Mouse (Mus musculus) cerebellum, postnatal 14 days (tissue): ENCODE results near the gene Etv1.
A peak's percentile ranks its signal among the peaks of the same experiment; 100 is the strongest.

Experiments used
- DNase-seq, 2 experiments: peaks; one replicate each; pipeline ENCODE4 v3.0.0; 2021; ENCODE audit warnings: mixed read lengths in 2 of 2

Etv1 gene

DNA sequence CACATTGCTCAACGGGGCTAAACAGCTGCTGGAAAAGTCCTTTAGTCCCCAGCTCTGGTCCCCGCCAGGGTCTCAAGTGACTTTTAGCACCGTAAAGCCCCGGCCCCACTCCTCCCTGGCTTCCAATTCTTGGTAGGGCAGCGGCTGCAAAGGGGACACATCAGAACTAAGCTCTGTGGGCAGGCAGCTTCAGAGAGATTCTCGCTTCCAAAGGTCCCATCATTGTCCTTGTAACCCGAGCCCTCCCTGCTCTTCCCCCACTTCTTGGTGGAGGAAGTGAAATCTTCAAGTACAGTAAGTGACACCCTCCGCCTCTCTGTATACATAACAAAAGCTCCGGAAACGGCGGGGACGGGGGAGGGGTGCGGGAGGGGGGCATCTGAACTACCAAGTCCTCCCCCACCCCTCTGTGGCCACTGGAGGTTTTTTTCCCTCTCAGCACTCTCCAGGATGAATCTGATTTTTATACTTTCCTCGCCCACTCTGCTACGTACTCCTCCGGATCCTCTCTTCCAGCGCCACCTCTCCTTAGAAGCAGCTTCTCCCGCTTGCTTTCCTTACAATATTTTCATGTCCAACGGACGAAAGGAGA is at the start of gene Etv1:
Etv1 (plus strand) TSS at position 195 of the 592 bp plus-strand sequence.
- DNase-seq: peak; percentile 46 to 59

DNA sequence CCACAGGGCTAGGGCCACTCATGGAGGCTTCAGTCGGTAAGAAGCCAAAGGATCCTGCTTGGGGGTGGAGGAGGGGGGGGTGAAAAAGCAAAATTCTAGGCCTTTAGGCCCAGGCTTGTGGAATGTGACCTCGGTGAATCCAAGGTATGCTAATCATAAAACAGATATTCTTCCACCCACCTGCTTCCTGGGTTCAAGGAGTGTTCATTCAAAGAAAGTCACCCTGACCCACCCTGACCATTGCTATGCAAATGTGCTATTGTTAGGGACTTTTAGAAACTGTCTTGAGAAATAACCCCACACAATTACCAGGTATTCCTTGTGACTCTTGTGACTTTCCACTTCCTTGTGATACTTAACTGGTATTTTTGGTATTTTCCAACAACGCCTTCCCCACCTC is 49.5 kb upstream of the Etv1 start:
- no peak for DNase-seq

DNA sequence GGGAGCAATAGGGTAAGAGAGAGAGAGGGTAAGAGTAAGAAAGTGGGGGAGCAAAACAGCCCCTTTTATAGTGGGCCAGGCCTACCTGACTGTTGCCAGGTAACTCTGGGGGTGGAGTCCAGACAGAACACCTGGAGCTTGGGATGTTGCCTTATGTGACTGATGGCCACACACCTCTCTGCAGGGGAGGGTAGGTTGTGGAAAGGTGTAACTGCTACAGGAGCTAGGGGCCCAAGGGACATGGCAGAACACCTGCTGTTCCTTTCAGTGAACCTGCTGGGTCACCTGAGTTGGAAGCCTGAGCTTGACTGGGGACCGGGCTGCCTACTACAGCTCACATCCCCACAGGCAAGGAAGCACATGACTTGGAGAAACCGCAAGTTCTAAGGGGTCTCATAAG is 48.4 kb upstream of the Etv1 start:
- no peak for DNase-seq

DNA sequence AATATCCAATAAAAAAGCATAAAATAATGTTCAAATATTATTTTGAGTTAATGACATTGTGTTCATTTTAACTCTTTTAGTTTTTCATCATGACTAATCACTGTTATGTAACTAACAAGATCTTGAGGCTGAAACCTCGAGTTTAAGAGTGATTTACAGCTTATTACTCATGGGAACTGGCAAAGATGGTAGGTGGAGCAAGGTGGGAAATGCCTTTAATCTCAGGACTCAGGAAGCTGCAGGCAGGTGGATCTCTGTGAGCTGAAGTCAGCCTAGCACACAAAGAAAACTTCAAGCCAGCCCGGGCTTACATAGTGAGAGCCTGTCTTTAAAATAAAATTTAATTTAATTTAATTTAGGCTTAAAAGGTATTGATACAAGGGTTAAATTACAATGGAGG is 19.9 kb upstream of the Etv1 start:
- no peak for DNase-seq

DNA sequence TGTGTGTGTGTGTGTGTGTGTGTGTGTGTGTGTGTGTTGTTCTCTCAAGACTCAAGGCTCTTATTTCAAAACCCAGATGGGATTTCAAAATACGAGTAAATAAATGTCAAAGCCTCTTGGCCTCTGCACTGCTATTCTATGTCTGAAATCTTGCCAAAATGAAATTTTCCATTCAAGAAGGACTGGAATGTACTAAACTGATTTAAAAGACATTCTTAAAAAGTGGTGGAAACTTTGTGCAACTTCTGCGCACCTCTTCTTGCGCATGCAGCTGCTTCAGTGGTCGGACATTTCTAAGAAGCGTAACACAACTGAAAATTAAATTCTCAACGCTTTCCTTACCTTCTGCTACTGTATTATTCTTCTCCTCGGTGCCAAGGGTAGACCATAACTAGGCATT is 1.9 kb upstream of the Etv1 start:
- DNase-seq: no peak

DNA sequence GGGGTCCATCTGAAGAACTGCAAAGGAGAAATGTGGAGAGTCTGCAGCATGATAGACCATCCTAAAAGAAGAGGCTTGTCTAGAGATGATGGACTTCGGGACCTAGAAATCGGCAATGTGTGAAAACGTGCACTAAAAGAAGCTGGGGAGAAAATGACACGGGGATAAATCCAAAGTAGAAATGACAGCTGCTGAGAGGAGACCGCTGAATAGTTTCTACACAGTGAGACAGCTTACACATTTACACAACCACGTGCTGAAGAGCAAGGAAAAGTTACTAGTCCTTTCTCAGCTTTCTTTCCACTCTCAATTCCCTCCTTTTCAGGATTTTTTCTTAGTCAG is 1.3 kb upstream of the Etv1 start:
- DNase-seq: no peak

DNA sequence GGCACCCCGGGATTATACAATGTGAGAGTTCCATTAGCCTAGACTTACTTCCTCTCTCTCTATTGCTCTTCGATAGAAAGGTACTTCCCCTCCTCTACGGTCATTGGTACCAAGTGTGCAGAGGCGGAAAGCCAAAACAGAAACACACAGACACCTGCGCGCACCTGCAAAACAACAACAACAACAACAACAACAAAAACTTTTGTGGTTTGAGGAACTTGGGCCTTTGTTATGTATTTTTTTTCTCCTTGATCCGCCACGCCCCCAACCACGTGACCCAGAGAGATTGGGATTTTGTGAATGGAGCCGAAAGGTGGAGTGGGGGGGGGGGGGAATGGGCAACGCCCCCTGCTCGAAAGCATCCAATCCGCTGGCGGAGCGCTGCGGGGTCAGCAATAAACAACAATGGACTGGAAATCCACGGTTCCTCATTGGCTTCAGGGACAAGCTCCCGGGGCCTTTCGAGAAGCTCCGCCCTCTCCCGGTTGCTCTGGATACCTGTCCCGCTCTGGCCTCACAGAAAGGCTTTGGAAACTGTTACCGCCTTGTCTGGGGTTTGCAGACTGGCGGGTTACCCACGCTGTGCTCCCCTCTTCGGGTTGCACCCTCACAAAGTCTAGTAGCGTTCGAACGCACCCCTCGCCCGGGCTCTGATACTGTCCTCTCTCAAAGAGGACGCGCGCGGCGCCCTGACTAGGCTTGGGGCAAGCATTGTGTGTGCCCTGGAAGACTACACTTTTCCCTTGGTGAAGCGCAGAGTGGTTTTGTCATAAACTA is 693 bp upstream of the Etv1 start:
- peak; percentile 89 to 91 for DNase-seq

DNA sequence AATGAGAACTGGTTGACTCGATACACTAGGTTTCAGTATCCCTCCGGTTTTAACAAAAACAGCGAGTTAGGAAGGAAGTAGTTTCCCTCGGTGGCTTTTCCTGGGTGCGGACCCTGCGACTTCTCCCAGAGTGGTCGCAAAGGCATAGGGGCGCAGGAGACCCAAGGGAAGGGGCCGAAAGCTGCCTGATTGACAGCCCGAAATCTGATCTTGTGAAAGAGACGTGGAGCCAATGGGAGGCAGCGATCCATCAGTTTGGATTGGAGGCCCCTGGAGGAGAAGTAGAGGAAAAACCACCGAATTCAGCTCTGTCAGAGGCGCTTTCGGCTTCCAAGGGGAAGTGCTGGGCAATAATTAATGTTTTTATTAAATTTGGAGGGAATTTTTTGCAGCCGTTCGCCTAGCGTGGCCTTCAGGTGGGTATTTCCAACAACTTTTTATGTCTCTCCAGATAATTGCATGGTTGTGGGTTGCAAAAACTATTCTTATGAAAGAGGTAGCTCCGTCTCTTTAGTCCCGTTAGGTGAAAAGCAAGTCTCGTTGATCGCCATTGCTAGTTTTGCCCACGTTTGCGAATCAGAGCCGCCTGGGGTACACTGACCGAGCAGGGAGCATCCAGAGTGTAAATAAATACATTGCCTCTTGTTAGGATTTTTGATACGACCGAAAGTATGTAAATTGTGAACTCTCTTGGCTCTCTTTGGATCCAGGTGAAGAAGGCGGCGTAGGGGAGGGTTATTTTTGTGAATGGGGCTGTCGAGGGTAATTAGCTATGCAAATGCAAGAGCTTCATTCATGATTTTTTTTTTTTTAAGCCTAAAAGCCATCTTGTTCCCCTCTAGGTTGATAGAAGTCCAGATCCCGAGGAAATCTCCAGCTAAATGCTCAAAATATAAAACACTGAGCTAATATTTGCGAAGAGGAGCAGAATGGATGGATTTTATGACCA is 1.1 kb downstream of the Etv1 start:
- DNase-seq: peak; percentile 78 to 83

DNA sequence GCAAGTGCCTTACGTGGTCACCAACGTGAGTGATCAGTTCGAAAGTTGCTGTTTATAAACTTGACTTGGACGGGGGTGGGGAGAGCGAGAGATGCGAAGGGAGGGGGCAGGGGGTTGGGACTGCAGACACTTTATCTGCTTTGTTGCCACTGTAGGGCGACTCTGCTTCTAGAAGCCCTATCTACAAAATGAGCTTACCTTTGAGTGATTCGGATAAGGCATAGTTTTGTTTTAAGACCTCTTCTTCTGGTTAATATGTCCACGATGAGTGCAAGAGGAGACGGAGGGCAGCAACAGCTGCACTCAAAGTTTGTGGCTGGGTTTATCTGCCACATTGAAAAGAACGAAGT is 1.8 kb downstream of the Etv1 start:
- peak; percentile 63 to 77 for DNase-seq

DNA sequence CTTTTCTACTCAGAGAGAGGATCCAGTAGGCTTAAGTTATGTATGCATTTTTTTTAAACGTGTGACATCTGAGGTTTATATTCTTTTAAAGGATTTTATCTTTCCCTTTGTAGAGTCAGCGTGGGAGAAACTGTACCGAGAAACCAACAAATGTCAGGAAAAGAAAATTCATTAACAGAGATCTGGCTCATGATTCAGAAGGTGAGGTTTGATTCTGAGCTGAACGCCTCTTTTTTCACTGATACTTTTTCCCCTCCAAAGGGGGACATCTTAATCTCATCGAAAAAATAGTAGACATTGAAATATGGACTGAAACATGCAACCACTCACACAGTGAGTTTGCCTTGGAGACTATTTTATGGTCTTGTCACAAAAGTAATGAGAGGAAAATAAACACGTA is 2.5 kb downstream of the Etv1 start:
- no peak for DNase-seq

DNA sequence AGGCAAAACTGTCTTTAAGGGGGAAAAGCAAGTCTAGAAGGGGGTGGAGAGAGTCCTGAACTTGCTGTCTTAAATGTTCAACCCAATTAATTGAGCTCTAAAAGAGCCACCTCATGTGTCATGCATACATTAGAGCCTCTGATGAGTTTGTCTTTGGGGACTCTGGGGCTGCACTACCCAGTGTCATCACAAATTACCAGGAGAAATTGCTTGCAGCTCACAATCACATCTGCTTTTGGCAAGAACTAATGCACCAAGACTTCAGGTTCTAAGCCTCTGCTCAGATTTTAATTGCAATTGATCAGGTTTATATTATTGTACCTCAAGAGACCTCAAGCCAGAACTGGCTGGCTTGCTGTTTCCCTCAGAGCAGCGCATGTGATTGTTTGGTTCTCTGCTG is 4.1 kb downstream of the Etv1 start:
- peak; percentile 21 to 60 for DNase-seq

DNA sequence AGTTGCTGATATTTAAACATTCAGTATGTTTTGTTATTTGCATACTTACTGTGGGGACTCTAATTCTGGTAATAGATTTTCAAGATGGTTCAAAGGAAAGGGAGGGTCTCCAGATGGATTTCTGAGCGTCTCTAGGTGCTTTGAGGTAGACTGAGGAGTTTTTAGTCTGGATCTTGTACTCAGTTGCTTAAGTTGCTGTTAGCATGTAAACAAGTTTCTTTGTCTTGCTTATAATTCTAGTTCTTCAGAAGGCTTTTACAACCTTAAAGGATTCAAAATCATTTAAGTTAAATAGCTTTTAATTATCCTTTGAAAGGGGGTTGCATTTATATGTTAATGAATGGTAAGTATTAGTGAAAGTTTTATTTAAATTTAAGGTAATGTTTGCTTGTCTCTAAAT is 5.0 kb downstream of the Etv1 start:
- DNase-seq: no peak

DNA sequence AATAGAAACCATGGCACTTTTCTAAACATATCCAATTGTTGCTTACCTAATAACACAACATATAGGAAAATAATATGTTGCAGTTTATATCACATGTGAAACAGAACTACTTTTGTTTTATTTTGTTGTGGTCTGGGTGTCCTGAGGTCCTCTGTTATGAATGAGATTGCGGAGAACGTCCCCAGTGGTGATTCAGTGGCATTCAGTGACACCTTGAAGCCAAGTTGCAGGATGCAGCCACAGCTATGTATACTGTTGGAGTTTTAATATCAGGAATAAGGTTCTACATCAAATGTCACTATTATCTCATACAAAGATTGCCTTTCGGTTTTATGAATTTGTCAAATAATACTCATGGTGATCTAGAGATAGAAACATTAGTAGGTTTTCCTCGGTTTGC is 7.4 kb downstream of the Etv1 start:
- peak in 1 of 2 experiments; percentile 17 for DNase-seq

DNA sequence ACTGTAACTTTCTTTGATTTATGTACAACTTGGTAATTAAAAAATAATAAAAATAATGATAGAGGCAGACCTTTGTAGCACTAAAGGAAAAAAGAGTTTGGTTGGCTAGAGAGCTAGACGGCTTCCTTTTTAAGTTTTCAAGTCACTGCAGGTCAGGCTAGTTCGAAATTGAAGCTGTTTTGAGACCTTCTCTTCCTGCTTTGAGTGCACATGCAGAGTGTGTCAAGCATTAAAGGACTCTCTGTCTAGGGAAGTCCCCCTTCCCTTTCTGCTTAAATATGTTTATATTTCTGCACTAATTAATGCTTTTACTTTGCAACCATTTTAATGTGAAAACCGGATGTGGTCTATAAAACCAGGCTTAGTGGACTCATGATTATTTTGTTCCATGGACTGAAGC is 8.5 kb downstream of the Etv1 start:
- DNase-seq: no peak

DNA sequence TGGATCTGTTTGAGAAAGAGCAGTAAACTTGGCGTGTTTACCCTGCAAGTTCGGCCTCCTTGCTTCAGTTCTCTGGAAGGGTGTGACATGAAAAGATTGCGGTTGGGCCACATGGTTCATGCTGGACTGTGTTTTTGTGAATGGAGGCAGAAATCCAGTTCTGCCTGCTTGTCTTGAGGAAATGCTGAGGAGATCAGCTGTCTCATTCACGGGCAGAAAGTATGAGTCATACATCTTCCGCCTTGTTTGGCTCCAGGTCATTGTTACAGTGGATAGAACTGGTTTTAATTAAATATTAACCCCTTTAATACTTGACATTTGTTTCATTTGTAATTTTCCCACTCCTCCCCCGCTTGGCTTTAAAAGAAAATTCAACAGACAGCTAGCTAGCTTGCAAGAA is 9.4 kb downstream of the Etv1 start:
- DNase-seq: peak; percentile 19 to 48

DNA sequence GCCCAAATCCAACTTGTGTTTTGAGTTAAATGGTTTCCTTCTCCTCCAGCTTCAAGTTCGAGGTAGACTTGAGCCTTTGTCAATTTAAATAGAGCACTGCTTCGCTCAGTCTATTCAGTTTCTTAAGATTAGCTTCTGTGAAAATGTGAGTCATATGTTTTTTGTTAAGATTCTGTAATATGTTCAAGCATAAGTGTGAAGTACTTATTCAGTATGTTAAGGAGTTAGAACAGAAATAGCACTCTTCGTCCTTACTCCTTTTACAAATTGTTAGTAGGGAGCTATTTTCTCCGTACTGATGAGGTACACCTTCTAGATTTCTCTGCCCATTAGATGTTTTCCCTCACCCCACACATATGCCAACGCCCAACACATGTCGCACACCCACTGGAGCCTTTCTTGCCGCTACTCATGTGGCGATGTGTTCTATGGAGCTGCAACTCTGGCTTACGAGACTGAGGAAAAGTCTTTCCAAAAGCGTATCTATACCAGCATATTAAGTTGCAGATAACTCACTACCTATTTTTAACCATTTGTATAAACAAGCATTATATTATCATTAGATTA is 10.7 kb downstream of the Etv1 start:
- no peak for DNase-seq

DNA sequence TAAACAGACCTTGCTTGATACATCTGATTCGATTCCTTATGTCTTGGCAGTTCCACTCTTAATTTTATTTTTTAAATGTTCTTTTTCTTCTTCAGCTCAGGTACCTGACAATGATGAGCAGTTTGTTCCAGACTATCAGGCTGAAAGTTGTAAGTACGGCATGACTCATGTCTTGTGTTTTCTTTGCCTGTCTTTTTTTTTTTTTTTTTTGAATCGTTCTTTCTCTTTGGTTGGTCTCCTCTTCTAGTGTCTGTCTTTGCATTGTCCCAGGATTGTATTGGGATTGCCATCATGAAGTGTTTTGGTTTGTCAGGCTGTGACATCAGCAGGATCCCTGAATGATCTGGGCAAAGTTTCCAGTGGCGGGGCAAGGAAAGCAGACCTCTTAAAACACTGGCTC is 13.9 kb downstream of the Etv1 start:
- no peak for DNase-seq

DNA sequence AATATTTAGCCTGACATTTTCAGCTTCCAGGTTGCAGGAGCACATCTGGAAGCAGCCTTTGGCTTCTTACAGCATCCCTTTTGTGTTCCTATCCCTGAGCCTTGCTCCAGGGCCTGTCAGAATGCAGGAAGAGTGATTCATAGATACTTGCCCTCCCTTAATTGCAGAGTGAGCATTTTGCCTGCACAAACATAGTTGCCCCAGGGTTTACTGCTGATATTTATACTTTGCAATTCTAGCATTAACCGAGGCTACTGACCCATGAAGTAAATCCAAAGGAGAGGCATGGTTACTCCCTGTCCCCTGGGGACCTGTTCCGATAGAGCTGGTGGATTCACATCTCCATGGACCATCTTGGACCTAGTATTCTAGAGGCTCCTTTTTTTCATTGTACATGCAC is 14.5 kb downstream of the Etv1 start:
- DNase-seq: no peak

DNA sequence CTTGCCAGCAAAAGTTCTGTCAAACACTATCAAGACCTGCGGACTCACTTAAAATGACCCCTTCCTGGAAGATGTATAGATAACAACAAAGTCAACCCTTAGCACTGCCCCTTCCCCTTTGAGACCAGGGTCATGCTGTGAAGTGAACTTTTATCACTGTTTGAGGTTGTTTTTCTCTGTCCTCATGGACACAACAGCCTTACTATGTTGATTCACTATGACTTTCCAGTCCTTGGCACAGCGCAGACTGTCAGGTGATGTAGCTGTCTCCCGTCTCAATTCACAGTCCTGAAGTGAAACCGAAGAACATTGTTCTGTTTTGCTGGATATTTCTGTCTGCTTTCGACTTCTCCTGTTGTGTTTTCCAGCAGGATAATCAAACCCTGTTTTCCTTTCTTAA is 27.9 kb downstream of the Etv1 start:
- peak in 1 of 2 experiments; percentile 17 for DNase-seq

DNA sequence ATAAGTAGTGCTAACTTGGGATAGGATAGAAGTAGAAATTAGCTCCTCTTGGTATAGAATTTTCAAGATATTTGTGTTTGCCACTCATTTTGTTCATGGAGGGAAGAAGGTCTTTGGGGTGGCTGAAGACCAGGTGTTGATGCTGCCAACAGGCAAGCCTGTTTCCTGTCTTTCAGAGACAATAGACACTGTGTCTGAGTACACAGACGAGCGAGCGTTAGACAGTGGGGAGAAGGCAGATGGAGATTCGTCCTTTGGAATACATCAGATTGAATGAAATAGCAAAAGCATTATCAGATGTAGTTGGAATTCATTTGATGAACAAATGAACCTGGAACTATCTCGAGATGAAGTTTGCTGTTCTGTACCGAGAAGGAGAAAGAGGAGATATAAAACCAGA is 33.2 kb downstream of the Etv1 start:
- no peak for DNase-seq

DNA sequence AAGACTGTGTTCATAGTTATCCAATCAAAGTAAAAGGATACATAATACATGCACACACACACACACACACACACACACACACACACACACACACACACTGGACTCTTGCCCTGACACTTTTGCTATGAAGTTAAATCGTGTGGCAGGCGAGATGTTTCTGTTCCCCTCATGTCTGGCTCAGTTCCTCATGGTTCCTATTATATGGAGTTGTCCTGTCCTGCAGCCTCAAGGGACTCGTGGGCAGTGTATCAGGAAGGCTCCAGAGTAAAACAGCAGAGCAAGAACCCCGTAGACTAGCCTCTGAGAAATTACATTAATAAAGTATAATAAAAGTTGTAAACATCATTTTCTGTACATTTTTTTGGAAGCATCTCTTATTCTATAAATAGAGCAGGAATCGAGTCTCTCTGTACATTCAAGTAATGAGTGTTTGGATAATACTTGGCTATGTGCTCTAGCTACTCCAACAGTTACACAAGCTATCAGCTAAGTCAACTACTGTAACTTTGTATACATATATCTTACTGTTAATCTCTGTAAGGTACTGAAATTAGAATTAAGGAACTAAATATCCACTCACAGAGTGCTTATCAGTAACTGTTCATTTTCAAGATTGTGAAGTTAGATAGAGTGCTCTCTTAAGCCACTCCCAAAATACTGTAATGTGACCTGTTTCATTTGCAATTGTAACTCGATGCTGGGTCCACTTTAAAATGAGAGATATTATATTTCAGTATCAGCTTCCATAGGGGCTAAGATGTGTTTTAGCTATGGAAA is 35.0 kb downstream of the Etv1 start:
- DNase-seq: no peak

DNA sequence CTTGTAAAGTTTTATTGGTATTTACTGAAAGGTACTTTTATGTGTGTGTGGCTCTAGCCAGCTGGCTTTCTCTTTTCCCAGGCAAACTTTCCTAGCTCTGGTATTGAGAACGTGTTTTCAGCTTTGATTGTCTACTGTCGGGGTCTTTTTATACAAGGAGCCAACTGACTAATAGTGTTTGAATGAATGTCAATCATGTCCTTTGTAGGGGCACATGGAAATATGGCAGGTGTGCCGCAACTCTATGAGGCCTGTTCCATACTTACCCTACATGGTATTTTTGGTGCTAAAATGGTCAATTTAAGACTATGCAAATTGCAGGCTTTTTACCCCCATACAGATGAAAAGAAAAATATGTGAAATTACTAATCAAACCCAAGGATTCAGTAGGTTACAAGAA is 37.1 kb downstream of the Etv1 start:
- no peak for DNase-seq

DNA sequence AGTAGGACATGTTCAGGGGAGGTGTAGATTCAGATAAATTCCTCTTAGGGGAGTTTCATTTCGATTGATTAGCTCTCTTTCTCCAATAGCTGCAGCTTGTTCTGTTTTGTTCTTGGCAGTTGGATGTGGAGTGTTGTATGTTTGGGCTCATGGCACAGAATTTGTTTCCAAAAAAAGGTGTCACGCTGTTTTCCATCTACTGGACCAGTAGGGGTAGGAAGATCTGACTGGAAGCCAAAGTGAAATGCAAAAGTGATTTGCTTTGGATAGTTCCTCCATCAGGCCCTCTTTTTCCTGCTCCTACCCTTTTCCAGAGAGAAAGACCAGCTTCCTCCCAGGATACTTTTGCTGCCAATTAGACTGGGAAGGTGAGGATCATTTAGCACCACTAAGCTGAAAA is 39.1 kb downstream of the Etv1 start:
- DNase-seq: peak; percentile 40 to 82
